Mouse (Mus musculus): Measurements from ENCODE around the gene Dio1.

DNA sequence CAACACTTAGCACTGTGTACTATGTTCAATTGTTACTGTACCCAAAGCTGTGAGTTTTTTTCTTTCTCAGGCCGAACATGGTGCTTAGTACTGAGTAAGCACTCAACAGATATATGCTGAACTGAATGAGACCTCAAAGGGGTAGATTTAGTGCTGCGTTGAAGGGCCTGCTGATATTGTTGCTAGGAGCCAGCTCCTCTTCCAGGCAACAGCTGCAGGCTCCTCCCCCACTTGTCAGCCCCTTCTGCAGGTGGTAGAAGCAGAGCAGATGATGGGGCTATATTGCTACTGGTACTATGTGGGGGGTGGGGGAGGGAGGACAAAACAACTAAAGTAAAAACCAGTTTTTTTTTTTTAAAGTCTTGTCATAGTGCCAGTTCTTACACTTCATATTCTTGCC, 57.5 kb downstream of the Dio1 start:
- TF ChIP-seq CTCF (conservative IDR thresholded peaks at IDR 0.05; ENCODE audit: low read length), result no peak
- TF ChIP-seq NANOG (IDR thresholded peaks at IDR 0.05; ENCODE audit: borderline replicate concordance, low read length), result no peak
- no peak for TF ChIP-seq POU5F1 (IDR thresholded peaks at IDR 0.05; ENCODE audit: borderline replicate concordance, low read length)
